Mouse (Mus musculus) urinary bladder, postnatal 4 days (tissue): ENCODE data around the gene Traf3ip2.

ENCODE experiments used
- DNase-seq, 2 experiments: peaks; one replicate each; pipeline ENCODE4 v3.0.0; 2021 to 2022; ENCODE audit warnings: low spot score in 2 of 2

The Traf3ip2 gene

GRCm38 (mm10) chr10:39600115-39600514, 12.6 kb upstream of the Traf3ip2 start:
- DNase-seq, result no peak

GRCm38 (mm10) chr10:39601068-39601467, 11.7 kb upstream of the Traf3ip2 start:
- DNase-seq, result no peak

- no peak for DNase-seq
Measured at GRCm38 (mm10) chr10:39606434-39606833, 6.3 kb upstream of the Traf3ip2 start.

- DNase-seq, result no peak
Measured at GRCm38 (mm10) chr10:39611234-39611633, 1.5 kb upstream of the Traf3ip2 start.

GRCm38 (mm10) chr10:39612131-39612530, 603 bp upstream of the Traf3ip2 start:
- DNase-seq, result no peak

GRCm38 (mm10) chr10:39612989-39613831, 476 bp downstream of the Traf3ip2 start:
- DNase-seq, result peak in 1 of 2 experiments; percentile 58

GRCm38 (mm10) chr10:39613973-39614372, 1.2 kb downstream of the Traf3ip2 start:
- DNase-seq, result no peak

- DNase-seq, result peak in 1 of 2 experiments; percentile 77
Measured at GRCm38 (mm10) chr10:39614676-39615075, 1.9 kb downstream of the Traf3ip2 start.

GRCm38 (mm10) chr10:39615531-39616229, 2.9 kb downstream of the Traf3ip2 start:
- DNase-seq, result no peak

- no peak for DNase-seq
Measured at GRCm38 (mm10) chr10:39616230-39616590, 3.5 kb downstream of the Traf3ip2 start.

- no peak for DNase-seq
Measured at GRCm38 (mm10) chr10:39616626-39617025, 3.9 kb downstream of the Traf3ip2 start.

- no peak for DNase-seq
Measured at GRCm38 (mm10) chr10:39618431-39618830, 5.7 kb downstream of the Traf3ip2 start.

GRCm38 (mm10) chr10:39620626-39621025, 7.9 kb downstream of the Traf3ip2 start:
- no peak for DNase-seq

- DNase-seq, result no peak
Measured at GRCm38 (mm10) chr10:39623806-39624205, 11.1 kb downstream of the Traf3ip2 start.

- DNase-seq, result no peak
Measured at GRCm38 (mm10) chr10:39624837-39625625, 12.3 kb downstream of the Traf3ip2 start.

- DNase-seq, result peak in 1 of 2 experiments; percentile 28
Measured at GRCm38 (mm10) chr10:39625626-39626260, 13.0 kb downstream of the Traf3ip2 start.

GRCm38 (mm10) chr10:39626376-39626775, 13.6 kb downstream of the Traf3ip2 start:
- peak in 1 of 2 experiments; percentile 16 for DNase-seq

GRCm38 (mm10) chr10:39628799-39629517, 16.2 kb downstream of the Traf3ip2 start:
- DNase-seq, result no peak

GRCm38 (mm10) chr10:39629746-39630552, 17.2 kb downstream of the Traf3ip2 start:
- DNase-seq, result no peak

GRCm38 (mm10) chr10:39630811-39631210, 18.1 kb downstream of the Traf3ip2 start:
- DNase-seq, result no peak
